Mouse (Mus musculus) liver, embryonic 12.5 days (tissue): ENCODE measurements around the gene Rpsa. TPM values are rescaled to one million over a fixed set of nuclear protein-coding genes. Genes with fewer than 3 reads are reported as not detected.

ENCODE experiments used
- ATAC-seq: fragments of 200-750 bp; cut with Nextera tagmentation; 2 replicates; pipeline ENCODE4 v1.8.0; 2017; ENCODE audit warnings: moderate number of reproducible peaks, mild to moderate bottlenecking, moderate library complexity
- H3K27ac ChIP-seq: fragments of 300-500 bp; sonication (generic); 2 replicates; pipeline ENCODE4 v1.5.1; 2016; ENCODE audit warnings: mild to moderate bottlenecking
- H3K27me3 ChIP-seq: fragments of 300-500 bp; sonication (generic); replicated peaks from 2 replicates; pipeline ENCODE4 v1.6.1; 2016; ENCODE audit warnings: mild to moderate bottlenecking, moderate library complexity
- H3K36me3 ChIP-seq: fragments of 300-500 bp; sonication (generic); 2 replicates; pipeline ENCODE4 v1.6.1; 2016; ENCODE audit warnings: mild to moderate bottlenecking, moderate library complexity
- H3K4me1 ChIP-seq: fragments of 300-500 bp; sonication (generic); 2 replicates; pipeline ENCODE4 v1.6.1; 2016
- H3K4me2 ChIP-seq: fragments of 300-500 bp; sonication (generic); 2 replicates; pipeline ENCODE4 v1.6.1; 2016; ENCODE audit warnings: mild to moderate bottlenecking, moderate library complexity
- H3K4me3 ChIP-seq: fragments of 300-500 bp; sonication (generic); 2 replicates; pipeline ENCODE4 v1.5.1; 2016; ENCODE audit warnings: mild to moderate bottlenecking, moderate library complexity
- H3K9ac ChIP-seq: fragments of 300-500 bp; sonication (generic); 2 replicates; pipeline ENCODE4 v1.6.1; 2016; ENCODE audit warnings: mild to moderate bottlenecking, moderate library complexity
- H3K9me3 ChIP-seq: fragments of 300-500 bp; sonication (generic); replicated peaks from 2 replicates; pipeline ENCODE4 v1.6.1; 2016; ENCODE audit warnings: mild to moderate bottlenecking, moderate library complexity
- WGBS: fragments of 180-500 bp; shearing (Covaris S2); methylation state at CpG from one replicate; pipeline ENCODE4 v1.1.7; 2016; ENCODE audit not compliant: insufficient replicate concordance; 5-methylcytosine and 5-hydroxymethylcytosine counted together
- polyA plus RNA-seq: library from polyadenylated mRNA; unstranded; fragments of >200 nt; fragmentation: Nextera tagmentation; extraction: Ambion mirVana; gene quantifications from 2 replicates; pipeline ENCODE4 v1.2.1, GENCODE M21; 2016

Gene Rpsa
- polyA plus RNA-seq, 1 experiment from 2014 or later, result 1,263 TPM

DNA sequence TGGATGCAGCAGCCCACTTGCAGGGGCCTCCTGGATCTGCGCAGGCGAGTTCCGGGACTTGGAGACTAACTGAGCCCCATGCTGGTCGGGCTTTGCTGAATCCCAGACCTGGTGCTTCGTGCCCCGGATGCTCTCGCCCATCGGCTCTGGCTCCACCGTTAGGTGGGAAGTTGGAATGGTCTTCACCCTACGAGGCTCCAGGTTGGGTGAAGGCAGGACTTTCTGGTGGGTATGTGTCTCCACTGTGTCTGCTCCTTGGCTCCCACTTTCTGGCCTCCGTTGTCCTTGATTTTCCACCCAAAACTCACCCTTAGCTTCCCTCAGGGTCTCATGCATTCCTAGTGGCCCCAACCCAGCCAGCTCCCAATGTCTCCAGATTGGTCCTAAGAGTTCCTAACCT lies 8.0 kb downstream of the Rpsa start:
- no peak for ATAC-seq
- Histone ChIP-seq H3K9me3 (no peaks in the 10 kb centered on the region), H3K9ac (no peak overlapping the region), H3K4me1 (peaks cover 16% of the 10 kb centered on the region), H3K27me3 (no peaks in the 10 kb centered on the region), H3K27ac (no peak overlapping the region; the same call in 1 of the 2 replicates), H3K4me3 (no peak overlapping the region), H3K4me2 (no peak overlapping the region), H3K36me3 (peaks cover 25% of the 10 kb centered on the region)
- WGBS, result 85% methylated on average over 11 of the region's 11 CpGs

DNA sequence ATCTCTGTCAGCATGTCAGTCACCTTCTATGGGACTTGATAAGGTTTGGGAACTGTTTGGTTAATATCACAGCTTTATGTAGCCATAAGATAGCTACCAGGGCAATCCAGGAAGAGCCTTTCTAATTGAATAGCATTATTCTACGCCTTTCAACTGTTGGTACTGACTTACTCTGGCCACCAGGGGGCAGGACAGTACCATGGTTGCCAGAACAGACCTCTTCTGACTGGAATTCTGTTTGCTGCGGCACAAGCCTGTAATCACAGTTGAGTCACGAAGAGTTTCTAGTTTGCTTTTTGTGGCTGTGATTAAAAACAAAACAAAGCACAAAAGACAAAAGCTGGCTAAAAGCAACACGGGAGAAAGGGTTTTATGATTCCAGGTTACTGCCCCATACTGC lies 13.2 kb downstream of the Rpsa start:
- Histone ChIP-seq H3K4me1 (no peaks in the 10 kb centered on the region), H3K4me3 (no peak overlapping the region), H3K9ac (no peak overlapping the region), H3K4me2 (no peak overlapping the region), H3K36me3 (no peaks in the 10 kb centered on the region), H3K27me3 (peaks cover 21% of the 10 kb centered on the region), H3K27ac (no peak overlapping the region), H3K9me3 (no peaks in the 10 kb centered on the region)
- WGBS, result 13% methylated on average over 4 of the region's 4 CpGs
- ATAC-seq, result peak; percentile 57; the same call in 1 of the 2 replicates

DNA sequence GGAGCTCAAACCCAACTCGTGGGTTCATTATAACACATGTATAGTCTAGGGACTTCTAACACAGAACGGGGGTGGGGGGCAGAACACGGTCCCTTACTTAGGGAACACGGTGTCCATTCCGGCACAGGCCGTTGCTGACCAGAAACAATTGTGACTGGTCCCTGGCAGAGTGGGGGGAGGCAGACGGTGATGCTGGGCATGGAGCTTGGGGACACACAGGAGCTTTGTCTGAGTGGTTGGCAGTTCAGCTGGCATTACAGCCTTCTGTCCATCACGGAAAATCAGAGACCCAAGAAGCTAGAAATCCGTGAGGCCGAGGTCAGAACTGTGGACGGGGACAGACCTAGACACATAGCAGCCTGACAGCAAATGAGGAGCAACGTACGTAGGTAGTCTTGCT lies 17.0 kb downstream of the Rpsa start:
- H3K36me3 ChIP-seq, result no peaks in the 10 kb centered on the region
- no peak overlapping the region for H3K4me2 ChIP-seq
- no peaks in the 10 kb centered on the region for H3K4me1 ChIP-seq
- H3K27me3 ChIP-seq, result peaks cover 21% of the 10 kb centered on the region
- H3K4me3 ChIP-seq, result no peak overlapping the region
- H3K9me3 ChIP-seq, result no peaks in the 10 kb centered on the region
- WGBS, result 74% methylated on average over 13 of the region's 13 CpGs
- no peak overlapping the region for H3K27ac ChIP-seq
- no peak overlapping the region for H3K9ac ChIP-seq
- ATAC-seq, result no peak

DNA sequence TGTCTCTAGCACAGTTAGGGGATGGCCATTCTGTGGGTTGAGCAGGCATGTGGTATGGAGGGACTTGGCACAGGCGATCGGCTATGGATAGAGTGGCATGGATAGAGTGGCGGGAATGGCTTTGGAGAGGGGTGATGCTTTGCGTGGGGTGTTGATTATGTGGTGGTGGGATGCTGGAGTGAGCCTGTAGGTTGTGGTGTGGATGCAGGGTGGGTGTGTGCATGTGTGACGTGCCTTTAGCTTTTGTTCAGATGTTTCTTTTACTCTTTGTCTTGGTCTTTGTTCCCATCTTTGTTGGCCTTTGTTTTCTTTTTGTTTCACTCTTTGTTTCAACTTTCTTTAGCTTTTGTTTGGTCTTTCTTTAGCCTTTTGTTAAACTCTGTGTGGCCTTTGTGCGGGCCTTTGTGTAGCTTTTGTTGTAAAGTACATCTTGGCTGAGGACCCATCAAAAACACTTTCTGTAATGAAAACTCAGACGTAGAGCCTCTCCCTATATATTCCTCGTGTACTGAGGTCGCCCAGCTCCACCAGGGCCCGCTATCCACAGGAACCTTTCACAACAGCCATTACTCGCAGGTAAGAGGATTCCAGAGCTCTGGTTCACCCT lies 21.8 kb downstream of the Rpsa start, which contains the start of gene Mobp:
Gene Mobp (plus strand): TSS at position 486 of the 607 bp plus-strand sequence.
- H3K27ac ChIP-seq, result no peak within 1 kb of the TSS
- H3K36me3 ChIP-seq, result no peaks in the 10 kb centered on the region
- no peaks in the 10 kb centered on the region; the same call in 1 of the 2 replicates for H3K27me3 ChIP-seq
- H3K4me3 ChIP-seq, result no peak within 1 kb of the TSS
- ATAC-seq, result no peak
- no peaks in the 10 kb centered on the region for H3K4me1 ChIP-seq
- 64% methylated on average over 11 of the region's 11 CpGs for WGBS
- H3K9me3 ChIP-seq, result no peaks in the 10 kb centered on the region
- H3K4me2 ChIP-seq, result no peak within 1 kb of the TSS
- H3K9ac ChIP-seq, result no peak within 1 kb of the TSS

DNA sequence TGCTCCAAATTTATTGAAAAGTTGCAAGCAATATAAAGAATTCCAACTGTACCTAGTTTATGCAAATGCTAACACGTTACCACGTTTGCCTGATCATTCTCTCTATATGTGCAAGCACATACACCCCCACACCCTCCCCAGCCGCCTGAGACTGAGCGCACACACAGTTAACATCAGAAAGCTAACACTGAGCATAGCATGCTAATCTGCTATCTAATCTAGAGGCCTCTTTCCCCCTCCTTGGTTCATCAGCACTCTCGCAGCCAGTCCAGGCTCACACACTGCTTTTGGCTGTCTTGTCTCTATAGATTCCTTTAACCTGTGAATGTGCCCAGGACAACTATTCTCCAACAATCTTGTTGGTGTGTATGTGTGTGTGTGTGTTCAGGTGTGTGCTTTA lies 23.7 kb downstream of the Rpsa start:
- no peaks in the 10 kb centered on the region for H3K36me3 ChIP-seq
- 46% methylated on average over 5 of the region's 5 CpGs for WGBS
- no peaks in the 10 kb centered on the region; the same call in 1 of the 2 replicates for H3K27me3 ChIP-seq

DNA sequence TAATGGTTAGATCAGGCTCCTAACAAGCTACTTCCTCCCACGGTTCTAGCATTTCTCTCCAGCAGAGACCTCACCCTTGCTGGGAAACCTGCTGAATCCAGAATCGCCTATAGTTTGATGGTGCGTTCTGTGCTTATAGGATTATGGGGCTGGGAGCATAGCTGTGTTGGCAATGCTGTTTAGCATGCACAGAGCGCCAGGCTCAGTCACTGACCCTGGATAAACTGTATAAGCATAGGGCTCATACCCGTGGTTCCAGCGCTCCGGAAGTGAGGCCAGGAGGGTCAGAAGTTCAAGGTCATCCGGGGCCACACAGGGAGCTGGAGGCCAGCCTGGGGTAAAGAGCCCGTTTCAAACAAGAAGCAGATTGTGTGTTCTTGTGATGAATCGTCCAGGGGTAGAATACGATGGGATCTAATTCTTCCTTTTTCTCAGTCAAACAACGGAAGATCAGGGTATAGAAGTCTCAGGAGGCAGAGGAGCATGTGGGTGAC lies 24.5 kb downstream of the Rpsa start:
- WGBS, result 63% methylated on average over 12 of the region's 12 CpGs
- Histone ChIP-seq H3K9ac (no peak overlapping the region), H3K36me3 (no peaks in the 10 kb centered on the region), H3K27me3 (no peaks in the 10 kb centered on the region; the same call in 1 of the 2 replicates), H3K27ac (no peak overlapping the region), H3K4me3 (no peak overlapping the region), H3K4me2 (no peak overlapping the region), H3K9me3 (no peaks in the 10 kb centered on the region), H3K4me1 (no peaks in the 10 kb centered on the region)
- ATAC-seq, result no peak

More for the DNA sequence above, 23.7 kb downstream of the Rpsa start:
- no peak overlapping the region for H3K27ac ChIP-seq
- no peaks in the 10 kb centered on the region for H3K4me1 ChIP-seq
- no peak for ATAC-seq
- no peaks in the 10 kb centered on the region for H3K9me3 ChIP-seq
- no peak overlapping the region for H3K4me3 ChIP-seq
- H3K4me2 ChIP-seq, result no peak overlapping the region
- no peak overlapping the region for H3K9ac ChIP-seq

DNA sequence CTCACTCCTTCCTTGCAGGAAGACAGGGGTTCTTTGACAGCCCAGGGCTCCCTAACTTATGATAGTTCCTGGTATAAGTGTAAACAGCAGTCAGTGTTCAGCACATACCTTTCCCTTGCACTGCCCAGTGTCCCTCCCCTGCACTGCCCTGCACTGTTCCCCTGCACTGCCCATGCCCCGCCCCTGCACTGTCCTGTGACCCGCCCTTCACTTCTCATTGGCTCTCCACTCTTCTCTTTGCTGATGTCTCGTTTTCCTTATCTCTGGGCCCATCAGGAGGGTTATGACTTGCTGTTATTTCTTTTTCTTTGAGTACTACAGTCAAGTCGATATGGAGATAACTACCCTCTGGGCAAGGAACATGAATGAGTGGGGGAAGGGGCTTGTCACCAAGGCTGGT lies 30.6 kb downstream of the Rpsa start:
- peaks cover 7% of the 10 kb centered on the region; the same call in 1 of the 2 replicates for H3K4me1 ChIP-seq
- no peaks in the 10 kb centered on the region for H3K9me3 ChIP-seq
- no peak overlapping the region for H3K4me3 ChIP-seq
- no peaks in the 10 kb centered on the region for H3K36me3 ChIP-seq
- H3K9ac ChIP-seq, result no peak overlapping the region
- H3K27ac ChIP-seq, result no peak overlapping the region
- peak; percentile 82 for ATAC-seq
- 34% methylated on average over 4 of the region's 4 CpGs for WGBS
- H3K27me3 ChIP-seq, result no peaks in the 10 kb centered on the region; the same call in 1 of the 2 replicates
- H3K4me2 ChIP-seq, result no peak overlapping the region

DNA sequence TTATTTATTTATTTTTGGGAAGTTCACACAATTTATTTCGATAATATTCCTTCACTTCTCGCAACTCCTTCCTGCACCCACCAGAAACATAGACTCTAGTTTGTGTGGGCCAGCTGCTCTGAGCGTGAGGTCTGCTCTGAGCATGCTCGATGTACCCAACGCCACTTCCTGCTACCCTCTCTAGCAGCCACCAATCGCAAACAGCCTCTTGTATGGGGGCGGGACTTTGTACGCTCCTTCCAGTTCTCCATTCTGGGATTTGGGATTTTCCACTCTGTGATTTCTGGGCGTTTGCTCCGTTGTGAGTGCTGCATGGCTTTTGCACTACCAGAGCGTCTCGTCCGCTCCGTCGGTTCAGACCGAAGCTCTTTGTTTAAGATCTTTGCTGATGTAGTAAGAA lies 36.4 kb downstream of the Rpsa start:
- no peak overlapping the region for H3K4me2 ChIP-seq
- no peak for ATAC-seq
- no peaks in the 10 kb centered on the region for H3K4me1 ChIP-seq
- H3K27ac ChIP-seq, result no peak overlapping the region
- WGBS, result 79% methylated on average over 16 of the region's 16 CpGs
- H3K9ac ChIP-seq, result no peak overlapping the region
- H3K27me3 ChIP-seq, result peaks cover 17% of the 10 kb centered on the region
- no peaks in the 10 kb centered on the region for H3K36me3 ChIP-seq
- H3K4me3 ChIP-seq, result no peak overlapping the region
- no peaks in the 10 kb centered on the region for H3K9me3 ChIP-seq

DNA sequence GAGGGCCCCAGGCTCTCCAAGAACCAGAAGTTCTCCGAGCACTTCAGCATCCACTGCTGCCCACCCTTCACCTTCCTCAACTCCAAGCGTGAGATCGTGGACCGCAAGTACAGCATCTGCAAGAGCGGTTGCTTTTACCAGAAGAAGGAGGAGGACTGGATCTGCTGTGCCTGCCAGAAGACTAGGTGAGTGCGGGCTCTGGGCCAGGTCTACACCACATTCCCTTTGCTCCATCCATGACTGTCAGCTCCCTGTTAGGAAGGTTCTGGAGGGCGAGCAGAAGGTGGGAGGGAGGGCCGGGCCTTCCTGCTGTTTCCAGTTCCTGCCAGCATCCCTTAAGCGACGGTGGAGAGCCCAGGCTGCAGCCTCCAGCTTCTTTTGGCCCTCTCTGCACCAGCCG lies 40.3 kb downstream of the Rpsa start:
- H3K27me3 ChIP-seq, result peaks cover 30% of the 10 kb centered on the region
- no peak overlapping the region for H3K27ac ChIP-seq
- peaks cover 10% of the 10 kb centered on the region for H3K9me3 ChIP-seq
- H3K4me1 ChIP-seq, result no peaks in the 10 kb centered on the region
- no peak overlapping the region for H3K9ac ChIP-seq
- WGBS, result 42% methylated on average over 11 of the region's 11 CpGs
- ATAC-seq, result no peak
- H3K4me2 ChIP-seq, result no peak overlapping the region
- no peaks in the 10 kb centered on the region for H3K36me3 ChIP-seq
- no peak overlapping the region for H3K4me3 ChIP-seq

DNA sequence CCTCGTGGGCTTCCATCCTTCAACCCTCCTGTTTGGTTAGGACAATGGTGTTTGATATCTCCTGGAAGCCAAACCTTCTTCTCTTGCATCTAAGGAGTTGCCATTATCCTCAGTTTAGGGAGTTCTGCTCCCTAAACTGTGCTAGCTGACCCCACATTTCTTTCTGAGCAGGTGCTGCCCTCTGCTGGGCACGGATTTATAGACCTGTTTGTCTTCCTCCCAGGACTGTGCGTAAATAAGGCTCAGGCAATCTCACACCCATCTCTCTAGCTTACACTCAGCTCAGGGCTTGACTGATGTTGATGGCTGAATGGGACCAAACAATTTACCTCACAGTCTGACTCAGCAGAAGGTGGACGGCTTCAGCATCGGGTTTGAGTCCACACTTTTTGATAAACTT lies 43.8 kb downstream of the Rpsa start:
- no peak overlapping the region for H3K4me3 ChIP-seq
- no peaks in the 10 kb centered on the region for H3K4me1 ChIP-seq
- H3K9me3 ChIP-seq, result peaks cover 12% of the 10 kb centered on the region
- peaks cover 30% of the 10 kb centered on the region for H3K27me3 ChIP-seq
- 33% methylated on average over 5 of the region's 5 CpGs for WGBS
- ATAC-seq, result peak; percentile 44; the same call in 1 of the 2 replicates
- H3K36me3 ChIP-seq, result no peaks in the 10 kb centered on the region
- no peak overlapping the region for H3K4me2 ChIP-seq
- H3K27ac ChIP-seq, result no peak overlapping the region
- H3K9ac ChIP-seq, result no peak overlapping the region

DNA sequence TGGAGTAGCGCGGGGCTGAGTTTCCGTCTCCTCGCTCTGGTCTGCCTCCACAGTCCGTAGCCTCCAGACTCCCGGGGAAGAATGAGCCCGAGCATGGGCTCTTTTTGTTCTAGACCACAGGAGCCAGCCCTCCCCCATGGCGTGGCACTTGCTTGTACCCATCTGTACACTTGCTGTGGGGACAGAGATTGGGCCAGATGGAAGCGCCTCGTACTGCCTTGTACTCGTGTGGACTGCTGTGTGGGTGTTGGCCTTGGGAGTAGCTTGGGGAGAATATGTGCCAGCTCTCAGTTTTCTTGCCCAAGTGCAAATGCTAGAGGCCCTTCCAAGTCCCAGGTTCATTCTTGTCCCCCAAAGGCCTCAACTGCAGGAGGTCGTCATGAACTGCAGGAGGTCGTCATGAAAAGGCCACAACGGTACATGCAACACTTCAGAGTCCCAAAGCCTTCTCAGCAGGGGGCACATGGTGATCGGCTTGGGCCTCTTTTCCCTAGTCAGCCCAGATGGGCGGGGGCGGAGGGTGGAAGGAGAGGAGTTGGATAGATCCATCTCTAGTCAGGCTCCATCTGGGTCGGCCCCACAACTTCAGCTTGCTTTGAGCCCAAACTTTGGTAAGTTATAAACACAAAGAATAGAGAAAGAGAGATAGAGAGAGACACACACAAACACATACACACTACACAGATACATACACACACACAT lies 47.1 kb downstream of the Rpsa start:
- WGBS, result 79% methylated on average over 18 of the region's 18 CpGs
- Histone ChIP-seq H3K9me3 (peaks cover 12% of the 10 kb centered on the region), H3K4me3 (no peak overlapping the region), H3K36me3 (no peaks in the 10 kb centered on the region), H3K27me3 (peaks cover 5% of the 10 kb centered on the region; the same call in 1 of the 2 replicates), H3K27ac (no peak overlapping the region), H3K9ac (no peak overlapping the region), H3K4me2 (no peak overlapping the region), H3K4me1 (no peaks in the 10 kb centered on the region)
- no peak for ATAC-seq

DNA sequence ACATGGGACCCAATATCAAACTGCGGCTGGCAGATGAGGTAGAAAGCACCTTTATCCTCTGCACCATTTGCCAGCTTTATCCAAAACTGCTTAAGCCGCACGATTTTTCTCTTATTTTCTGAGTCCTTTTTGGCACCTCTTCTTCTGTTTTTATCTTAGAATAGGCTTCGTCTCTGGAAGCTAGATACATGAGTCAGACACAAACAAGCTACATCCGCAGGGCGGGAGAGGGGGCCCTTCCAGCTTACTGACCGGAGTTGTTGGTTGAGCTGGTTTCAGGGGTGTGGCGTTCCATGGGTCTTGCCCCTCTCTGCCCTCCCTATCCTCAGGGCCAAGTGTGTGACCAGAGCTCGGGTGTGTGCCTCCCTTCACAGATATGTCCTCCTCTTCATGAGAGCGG lies 51.3 kb downstream of the Rpsa start:
- H3K27ac ChIP-seq, result no peak overlapping the region
- no peaks in the 10 kb centered on the region for H3K4me1 ChIP-seq
- WGBS, result 68% methylated on average over 10 of the region's 10 CpGs
- H3K4me3 ChIP-seq, result no peak overlapping the region
- no peak overlapping the region for H3K9ac ChIP-seq
- ATAC-seq, result no peak
- no peaks in the 10 kb centered on the region for H3K36me3 ChIP-seq
- H3K27me3 ChIP-seq, result no peaks in the 10 kb centered on the region
- no peak overlapping the region for H3K4me2 ChIP-seq
- no peaks in the 10 kb centered on the region for H3K9me3 ChIP-seq
